Mouse (Mus musculus) ES-E14 (cell line): ENCODE data around the gene Srd5a3.

Experiments used
- HCFC1 ChIP-seq: IDR thresholded peaks from 2 replicates; pipeline ENCODE4 v1.6.1; 2012; ENCODE audit warnings: low read length, inconsistent platforms, borderline replicate concordance; ENCODE audit not compliant: insufficient read depth
- MAFK ChIP-seq: IDR thresholded peaks from 2 replicates; pipeline ENCODE4 v1.6.1; 2014; ENCODE audit warnings: mild to moderate bottlenecking, low read depth, low read length, inconsistent platforms; ENCODE audit not compliant: insufficient read depth
- ZC3H11A ChIP-seq: IDR thresholded peaks from 2 replicates; pipeline ENCODE4 v1.6.1; 2012; ENCODE audit warnings: low read depth, mild to moderate bottlenecking, inconsistent platforms, low read length, borderline replicate concordance

DNA sequence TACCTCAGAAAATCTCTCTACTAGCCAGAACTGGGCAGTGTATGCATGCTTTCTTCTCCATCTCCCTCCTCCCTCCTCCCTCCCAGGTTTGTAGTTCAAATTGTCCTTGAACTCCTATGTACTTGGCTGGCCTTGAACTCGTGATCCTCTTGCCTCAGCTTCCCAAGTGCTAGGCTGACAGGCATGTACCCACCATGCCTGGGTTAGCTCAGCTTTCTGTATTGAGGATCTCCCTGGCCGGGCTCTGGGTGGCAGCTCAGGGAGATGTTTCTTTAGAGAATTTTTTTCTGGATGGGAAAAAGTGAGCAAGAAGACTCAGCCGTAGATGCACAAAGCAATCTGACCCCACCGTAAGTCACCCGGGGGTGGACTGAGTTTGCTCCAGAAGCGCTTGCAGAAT, 12.9 kb downstream of the Srd5a3 start:
- no peak for TF ChIP-seq ZC3H11A
- no peak for TF ChIP-seq MAFK
- TF ChIP-seq HCFC1: no peak
